Mouse (Mus musculus): ENCODE results near the gene Gm9844. TPM values are rescaled to one million over a fixed set of nuclear protein-coding genes. Genes with fewer than 3 reads are reported as not detected.

Gene Gm9844
- total and polyA plus RNA-seq, 2 experiments from 2014 or later, result 0.65 to 6.7 TPM

- H3K36me3 ChIP-seq (replicated peaks; ENCODE audit: control insufficient read depth, insufficient read depth, low read length), result no peaks in the 10 kb centered on the region
- no peak overlapping the region for H3K9ac ChIP-seq (replicated peaks; ENCODE audit: low read depth, low read length)
- DNase-seq (ENCODE audit: low spot score), result no peak
- H3K4me3 ChIP-seq (ENCODE audit: low read depth, low read length), result no peak overlapping the region
- no peak for ATAC-seq (ENCODE audit: insufficient read depth, low read depth)
- TF ChIP-seq CTCF (IDR thresholded peaks at IDR 0.05; ENCODE audit: low read depth) (no peak), EP300 (IDR thresholded peaks at IDR 0.05; ENCODE audit: low read depth) (no peak)
- no peak overlapping the region for H3K4me2 ChIP-seq (ENCODE audit: low read depth, low read length)
- no peaks in the 10 kb centered on the region for H3K9me3 ChIP-seq (replicated peaks; ENCODE audit: control insufficient read depth, low read length)
- WGBS, result 9% methylated on average over 5 of the region's 5 CpGs
- H3K4me1 ChIP-seq (ENCODE audit: control insufficient read depth, insufficient read depth), result no peaks in the 10 kb centered on the region
- H3K27ac ChIP-seq (ENCODE audit: low read depth), result no peak overlapping the region
- H3K27me3 ChIP-seq (ENCODE audit: control insufficient read depth, insufficient read depth, low read length), result no peaks in the 10 kb centered on the region
These were observed 11.9 kb upstream of the Gm9844 start for GRCm38 (mm10) chr7:24850162-24850561.

GRCm38 (mm10) chr7:24850899-24851303 lies 11.1 kb upstream of the Gm9844 start:
- Histone ChIP-seq H3K4me3 (ENCODE audit: low read depth, low read length) (no peak overlapping the region), H3K9ac (replicated peaks; ENCODE audit: low read depth, low read length) (no peak overlapping the region), H3K27ac (ENCODE audit: low read depth) (no peak overlapping the region), H3K4me2 (ENCODE audit: low read depth, low read length) (no peak overlapping the region), H3K9me3 (replicated peaks; ENCODE audit: control insufficient read depth, low read length) (no peaks in the 10 kb centered on the region), H3K27me3 (ENCODE audit: control insufficient read depth, insufficient read depth, low read length) (no peaks in the 10 kb centered on the region), H3K4me1 (ENCODE audit: control insufficient read depth, insufficient read depth) (no peaks in the 10 kb centered on the region), H3K36me3 (replicated peaks; ENCODE audit: control insufficient read depth, insufficient read depth, low read length) (no peaks in the 10 kb centered on the region)
- DNase-seq (ENCODE audit: low spot score) (no peak), ATAC-seq (ENCODE audit: insufficient read depth, low read depth) (no peak)
- WGBS, result 23% methylated on average over 6 of the region's 6 CpGs
- no peak for TF ChIP-seq EP300 (IDR thresholded peaks at IDR 0.05; ENCODE audit: low read depth)
- TF ChIP-seq CTCF (IDR thresholded peaks at IDR 0.05; ENCODE audit: low read depth), result no peak

- Histone ChIP-seq H3K9me3 (replicated peaks; ENCODE audit: control insufficient read depth, low read length) (no peaks in the 10 kb centered on the region), H3K4me3 (ENCODE audit: low read depth, low read length) (no peak overlapping the region), H3K27me3 (ENCODE audit: control insufficient read depth, insufficient read depth, low read length) (no peaks in the 10 kb centered on the region), H3K9ac (replicated peaks; ENCODE audit: low read depth, low read length) (no peak overlapping the region), H3K27ac (ENCODE audit: low read depth) (no peak overlapping the region), H3K36me3 (replicated peaks; ENCODE audit: control insufficient read depth, insufficient read depth, low read length) (no peaks in the 10 kb centered on the region), H3K4me1 (ENCODE audit: control insufficient read depth, insufficient read depth) (no peaks in the 10 kb centered on the region), H3K4me2 (ENCODE audit: low read depth, low read length) (no peak overlapping the region)
- ATAC-seq (ENCODE audit: insufficient read depth, low read depth), result no peak
- TF ChIP-seq EP300 (IDR thresholded peaks at IDR 0.05; ENCODE audit: low read depth), result no peak
- TF ChIP-seq CTCF (IDR thresholded peaks at IDR 0.05; ENCODE audit: low read depth), result no peak
- 72% methylated on average over 5 of the region's 5 CpGs for WGBS
- DNase-seq (ENCODE audit: low spot score), result no peak
These were observed 10.3 kb upstream of the Gm9844 start for GRCm38 (mm10) chr7:24851596-24852325.

GRCm38 (mm10) chr7:24852557-24853232 lies 9.3 kb upstream of the Gm9844 start:
- TF ChIP-seq EP300 (IDR thresholded peaks at IDR 0.05; ENCODE audit: low read depth) (no peak), CTCF (IDR thresholded peaks at IDR 0.05; ENCODE audit: low read depth) (no peak)
- no peak for ATAC-seq (ENCODE audit: insufficient read depth, low read depth)
- no peaks in the 10 kb centered on the region for H3K9me3 ChIP-seq (replicated peaks; ENCODE audit: control insufficient read depth, low read length)
- H3K4me1 ChIP-seq (ENCODE audit: control insufficient read depth, insufficient read depth), result no peaks in the 10 kb centered on the region
- 64% methylated on average over 8 of the region's 8 CpGs for WGBS
- no peak overlapping the region for H3K4me3 ChIP-seq (ENCODE audit: low read depth, low read length)
- no peak overlapping the region for H3K9ac ChIP-seq (replicated peaks; ENCODE audit: low read depth, low read length)
- H3K4me2 ChIP-seq (ENCODE audit: low read depth, low read length), result no peak overlapping the region
- no peak overlapping the region for H3K27ac ChIP-seq (ENCODE audit: low read depth)
- no peaks in the 10 kb centered on the region for H3K36me3 ChIP-seq (replicated peaks; ENCODE audit: control insufficient read depth, insufficient read depth, low read length)
- DNase-seq (ENCODE audit: low spot score), result no peak
- no peaks in the 10 kb centered on the region for H3K27me3 ChIP-seq (ENCODE audit: control insufficient read depth, insufficient read depth, low read length)

GRCm38 (mm10) chr7:24853233-24853563 lies 8.8 kb upstream of the Gm9844 start:
- ATAC-seq (ENCODE audit: insufficient read depth, low read depth), result no peak
- no peak overlapping the region for H3K4me3 ChIP-seq (ENCODE audit: low read depth, low read length)

More at GRCm38 (mm10) chr7:24853233-24853563, 8.8 kb upstream of the Gm9844 start:
- H3K4me2 ChIP-seq (ENCODE audit: low read depth, low read length), result no peak overlapping the region
- no peak for DNase-seq (ENCODE audit: low spot score)
- no peak overlapping the region for H3K27ac ChIP-seq (ENCODE audit: low read depth)
- H3K9ac ChIP-seq (replicated peaks; ENCODE audit: low read depth, low read length), result no peak overlapping the region
- no peaks in the 10 kb centered on the region for H3K27me3 ChIP-seq (ENCODE audit: control insufficient read depth, insufficient read depth, low read length)
- no peaks in the 10 kb centered on the region for H3K4me1 ChIP-seq (ENCODE audit: control insufficient read depth, insufficient read depth)
- TF ChIP-seq EP300 (IDR thresholded peaks at IDR 0.05; ENCODE audit: low read depth) (no peak), CTCF (IDR thresholded peaks at IDR 0.05; ENCODE audit: low read depth) (no peak)
- no peaks in the 10 kb centered on the region for H3K36me3 ChIP-seq (replicated peaks; ENCODE audit: control insufficient read depth, insufficient read depth, low read length)
- no peaks in the 10 kb centered on the region for H3K9me3 ChIP-seq (replicated peaks; ENCODE audit: control insufficient read depth, low read length)

All from heart, postnatal 0 days (tissue).